Mouse (Mus musculus): ENCODE measurements around the gene Scgb1a1. TPM values are rescaled to one million over a fixed set of nuclear protein-coding genes. Genes with fewer than 3 reads are reported as not detected.
"Not testable (repeated sequence)": the region's sequence is repeated elsewhere in the genome, so short reads cannot be mapped to it uniquely, and the experiment has no call there.

The Scgb1a1 gene
- total RNA-seq, 2 experiments from 2014 or later: not detected

GRCm38 (mm10) chr19:9071456-9072156 lies 16.2 kb downstream of the Scgb1a1 start:
- peak; percentile 74 to 77 for DNase-seq
- intact Hi-C loops (cut with DNase I): loop anchor here (5.0 kb wide), 1 partner anchor 39 kb away; no protein-coding TSS in a partner anchor

GRCm38 (mm10) chr19:9070316-9070715 lies 17.4 kb downstream of the Scgb1a1 start:
- intact Hi-C loops (cut with DNase I): loop anchor here (5.0 kb wide), 1 partner anchor 38 kb away; no protein-coding TSS in a partner anchor
- DNase-seq: no peak

- no peak for DNase-seq
Measured at GRCm38 (mm10) chr19:9069687-9070307, 18.0 kb downstream of the Scgb1a1 start.

GRCm38 (mm10) chr19:9067292-9067691 lies 20.5 kb downstream of the Scgb1a1 start:
- intact Hi-C loops (cut with DNase I): no loop called here
- no peak for DNase-seq

More at GRCm38 (mm10) chr19:9069687-9070307, 18.0 kb downstream of the Scgb1a1 start:
- intact Hi-C loops (cut with DNase I): loop anchor here (5.0 kb wide), 1 partner anchor 37 kb away; no protein-coding TSS in a partner anchor

GRCm38 (mm10) chr19:9065621-9066561 lies 21.9 kb downstream of the Scgb1a1 start:
- intact Hi-C loops (cut with DNase I): no loop called here
- no peak for DNase-seq

GRCm38 (mm10) chr19:9063831-9064230 lies 23.9 kb downstream of the Scgb1a1 start:
- intact Hi-C loops (cut with DNase I): no loop called here
- DNase-seq: no peak

- no peak for DNase-seq
- intact Hi-C loops (cut with DNase I): no loop called here
Measured at GRCm38 (mm10) chr19:9062822-9063221, 24.9 kb downstream of the Scgb1a1 start.

- DNase-seq: no peak
- intact Hi-C loops (cut with DNase I): no loop called here
Measured at GRCm38 (mm10) chr19:9061221-9061893, 26.4 kb downstream of the Scgb1a1 start.

- intact Hi-C loops (cut with DNase I): no loop called here
Measured at GRCm38 (mm10) chr19:9060103-9060502, 27.7 kb downstream of the Scgb1a1 start.

GRCm38 (mm10) chr19:9059391-9059790 lies 28.4 kb downstream of the Scgb1a1 start:
- intact Hi-C loops (cut with DNase I): no loop called here
- DNase-seq: no peak

More at GRCm38 (mm10) chr19:9060103-9060502, 27.7 kb downstream of the Scgb1a1 start:
- DNase-seq: peak in 1 of 2 experiments; percentile 41

GRCm38 (mm10) chr19:9058944-9059343 lies 28.8 kb downstream of the Scgb1a1 start:
- DNase-seq: no peak

GRCm38 (mm10) chr19:9058331-9058884 lies 29.4 kb downstream of the Scgb1a1 start:
- intact Hi-C loops (cut with DNase I): no loop called here
- DNase-seq: no peak

More at GRCm38 (mm10) chr19:9058944-9059343, 28.8 kb downstream of the Scgb1a1 start:
- intact Hi-C loops (cut with DNase I): no loop called here

GRCm38 (mm10) chr19:9057679-9058078 lies 30.1 kb downstream of the Scgb1a1 start:
- intact Hi-C loops (cut with DNase I): no loop called here
- no peak for DNase-seq

- no peak for DNase-seq
- intact Hi-C loops (cut with DNase I): no loop called here
Measured at GRCm38 (mm10) chr19:9055703-9056355, 31.9 kb downstream of the Scgb1a1 start.

- intact Hi-C loops (cut with DNase I): no loop called here
- DNase-seq: no peak
Measured at GRCm38 (mm10) chr19:9055153-9055552, 32.6 kb downstream of the Scgb1a1 start.

- DNase-seq: peak in 1 of 2 experiments; percentile 45
- intact Hi-C loops (cut with DNase I): no loop called here
Measured at GRCm38 (mm10) chr19:9052803-9053431, 34.8 kb downstream of the Scgb1a1 start.

GRCm38 (mm10) chr19:9051985-9052384 lies 35.8 kb downstream of the Scgb1a1 start:
- intact Hi-C loops (cut with DNase I); DNase-seq: not testable (repeated sequence)

GRCm38 (mm10) chr19:9050294-9051229 lies 37.2 kb downstream of the Scgb1a1 start:
- no peak for DNase-seq
- intact Hi-C loops (cut with DNase I): no loop called here

All from heart, postnatal 36 days (tissue).